Mouse (Mus musculus) hindbrain, embryonic 10.5 days (tissue): ENCODE measurements around the gene Ak5. TPM values are rescaled to one million over a fixed set of nuclear protein-coding genes. Genes with fewer than 3 reads are reported as not detected.

Experiments used
- polyA plus RNA-seq: library from polyadenylated mRNA; unstranded; fragments of >200 nt; fragmentation: Nextera tagmentation; extraction: Ambion mirVana; gene quantifications from 2 replicates; pipeline ENCODE4 v1.2.1, GENCODE M21; 2016

The Ak5 gene
- polyA plus RNA-seq, 1 experiment from 2014 or later: 1.1 TPM

Other genes with a start within 250 kb of the Ak5 start
- 32.7 and 39.3 TPM in 2 replicates for gene Pigk, start 45.7 kb upstream of the Ak5 start, polyA plus RNA-seq